Mouse (Mus musculus): ENCODE data around the gene Kctd7. TPM values are rescaled to one million over a fixed set of nuclear protein-coding genes. Genes with fewer than 3 reads are reported as not detected.

Kctd7 gene
- polyA plus RNA-seq, 1 experiment from 2014 or later: 13.5 TPM

DNA sequence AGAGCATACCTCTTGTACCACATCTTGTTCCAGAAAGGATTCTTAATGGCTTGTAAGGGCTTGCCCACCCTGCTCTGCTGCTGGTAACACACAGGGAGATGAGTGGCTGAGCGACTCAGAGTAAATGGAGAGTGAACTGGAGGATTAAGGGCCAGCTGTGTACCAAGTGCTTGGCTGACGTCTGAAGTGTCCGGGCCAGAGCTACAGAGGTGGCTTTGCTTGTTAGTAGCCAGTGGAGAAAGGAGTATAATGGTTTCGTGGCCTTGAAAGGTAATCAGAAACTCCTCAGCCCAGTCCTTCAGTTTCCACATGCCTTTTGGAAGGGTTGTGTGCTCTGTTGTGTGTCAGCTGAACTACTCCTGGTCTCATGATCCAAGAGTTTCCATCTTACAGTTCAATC, 33.2 kb downstream of the Kctd7 start:
- Histone ChIP-seq H3K4me1 (peaks cover 9% of the 10 kb centered on the region), H3K9ac (replicated peaks) (no peak overlapping the region), H3K4me3 (no peak overlapping the region), H3K27ac (replicated peaks) (no peak overlapping the region), H3K4me2 (replicated peaks) (no peak overlapping the region), H3K27me3 (no peaks in the 10 kb centered on the region), H3K36me3 (no peaks in the 10 kb centered on the region), H3K9me3 (no peaks in the 10 kb centered on the region)
- ATAC-seq (replicated peaks): no peak
- 52% methylated on average over 4 of the region's 4 CpGs for WGBS

DNA sequence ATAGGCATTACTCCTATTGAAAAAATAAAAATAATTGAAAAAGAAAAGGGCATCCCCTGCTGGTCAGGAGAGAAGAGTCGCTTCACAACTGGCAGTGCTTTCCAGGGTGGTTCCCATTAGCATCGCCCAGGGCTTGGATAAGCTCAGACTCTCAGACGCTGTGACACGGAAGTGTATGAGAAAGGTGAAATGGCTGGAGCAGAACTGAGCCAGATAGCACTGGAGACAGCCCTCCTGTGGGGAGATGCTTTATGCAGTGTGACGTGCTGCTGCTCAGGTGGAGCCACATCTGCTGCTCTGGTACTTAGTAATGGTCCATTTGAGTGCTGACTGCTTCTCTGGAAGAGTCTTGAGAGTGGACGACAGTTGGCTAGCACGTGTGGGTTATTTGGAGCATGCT, 35.7 kb downstream of the Kctd7 start:
- WGBS: 69% methylated on average over 7 of the region's 7 CpGs
- no peaks in the 10 kb centered on the region for H3K27me3 ChIP-seq
- H3K9ac ChIP-seq (replicated peaks): no peak overlapping the region
- no peak overlapping the region for H3K4me3 ChIP-seq
- H3K4me1 ChIP-seq: no peaks in the 10 kb centered on the region
- no peak overlapping the region for H3K4me2 ChIP-seq (replicated peaks)
- no peaks in the 10 kb centered on the region for H3K36me3 ChIP-seq
- H3K9me3 ChIP-seq: no peaks in the 10 kb centered on the region
- ATAC-seq (replicated peaks): no peak
- no peak overlapping the region for H3K27ac ChIP-seq (replicated peaks)

DNA sequence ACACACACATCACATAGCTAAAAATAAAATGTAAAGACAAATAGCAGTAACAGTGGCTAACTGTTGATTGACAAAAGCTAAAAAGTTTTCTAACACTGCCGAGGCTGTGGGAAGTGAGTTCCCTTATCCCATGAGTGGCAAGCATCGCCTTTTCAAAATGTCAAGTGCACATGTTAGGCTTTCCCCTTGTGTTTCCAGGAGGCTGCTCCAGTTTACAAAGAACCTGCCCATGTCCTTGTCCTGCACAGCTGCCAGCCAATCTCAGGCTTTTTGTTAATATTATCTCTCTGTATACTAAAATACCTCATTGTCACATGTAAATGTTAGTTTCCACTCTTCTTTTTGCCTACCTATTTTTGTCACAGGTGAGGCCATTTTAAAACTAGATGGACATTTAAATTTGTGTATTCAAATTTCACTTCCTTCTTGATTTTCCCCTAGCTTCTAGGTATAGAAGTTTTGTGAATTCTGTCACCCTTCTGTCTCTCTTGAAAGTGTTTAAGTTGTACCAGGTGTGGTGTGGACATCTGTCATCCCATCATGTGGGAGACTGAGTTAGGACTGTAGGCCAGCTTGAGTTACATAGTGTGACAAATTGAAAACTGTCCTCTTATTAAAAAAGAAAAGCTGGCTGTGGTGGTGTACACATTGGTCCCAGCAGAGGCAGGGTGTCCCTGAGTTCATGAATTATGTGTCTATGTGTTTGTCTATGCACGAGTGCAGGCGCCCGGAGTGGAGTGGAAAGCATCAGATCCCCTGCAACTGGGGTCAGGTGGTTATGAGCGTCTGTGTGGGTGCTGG, 37.3 kb downstream of the Kctd7 start:
- Histone ChIP-seq H3K27me3 (no peaks in the 10 kb centered on the region), H3K4me2 (replicated peaks) (no peak overlapping the region), H3K36me3 (no peaks in the 10 kb centered on the region), H3K9me3 (no peaks in the 10 kb centered on the region), H3K27ac (replicated peaks) (no peak overlapping the region), H3K9ac (replicated peaks) (no peak overlapping the region), H3K4me3 (no peak overlapping the region), H3K4me1 (no peaks in the 10 kb centered on the region)
- WGBS: 94% methylated on average over 6 of the region's 6 CpGs
- no peak for ATAC-seq (replicated peaks)

DNA sequence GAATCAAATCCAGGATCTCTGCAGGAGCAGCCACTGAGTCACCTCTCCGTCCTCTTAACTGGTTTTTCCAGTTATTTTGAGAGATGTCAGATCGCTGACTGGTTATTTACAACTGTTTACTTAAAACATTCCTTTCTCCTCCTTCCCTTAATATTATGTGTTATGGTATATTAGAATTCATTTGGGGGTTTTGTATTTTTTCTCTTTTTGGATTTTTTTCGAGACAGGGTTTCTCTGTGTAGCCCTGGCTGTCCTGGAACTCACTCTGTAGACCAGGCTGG, 37.8 kb downstream of the Kctd7 start:
- Histone ChIP-seq H3K36me3 (no peaks in the 10 kb centered on the region), H3K4me1 (peaks cover 3% of the 10 kb centered on the region; the same call in 1 of the 2 replicates)
- WGBS: 91% methylated on average over 3 of the region's 3 CpGs

DNA sequence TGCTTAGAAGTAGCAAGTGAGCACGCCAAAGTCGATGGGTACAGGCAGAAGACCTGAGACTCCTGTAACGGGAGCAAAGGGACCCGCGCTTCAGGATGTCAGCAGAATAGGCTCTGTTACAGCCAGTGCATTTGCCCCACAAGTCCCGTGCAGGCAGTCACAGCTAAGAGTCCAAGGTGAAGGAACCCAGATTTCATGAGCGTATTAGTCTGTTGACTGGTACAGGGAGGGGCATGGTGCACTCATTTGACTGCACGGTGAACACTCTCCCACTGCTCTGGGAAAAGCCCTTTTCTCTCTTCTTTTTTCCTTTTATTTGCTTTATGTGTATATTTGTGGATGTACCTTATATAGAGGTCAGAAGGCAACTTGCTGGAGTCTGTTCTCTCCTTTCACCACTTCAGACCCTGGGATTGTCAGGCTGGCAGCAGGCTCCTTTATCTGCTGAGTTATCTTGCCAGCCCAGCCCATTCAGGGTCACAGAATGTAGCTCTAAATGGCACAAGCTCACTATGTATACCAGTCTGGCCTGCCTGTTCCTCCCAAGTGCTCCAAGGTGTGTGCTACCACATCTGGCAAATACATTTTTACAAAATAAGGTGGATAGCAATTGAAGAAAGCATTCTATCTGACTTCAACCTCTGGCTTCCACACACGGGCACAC, 39.7 kb downstream of the Kctd7 start:
- Histone ChIP-seq H3K27me3 (no peaks in the 10 kb centered on the region), H3K4me1 (peaks cover 4% of the 10 kb centered on the region; the same call in 1 of the 2 replicates), H3K9me3 (no peaks in the 10 kb centered on the region), H3K4me3 (no peak overlapping the region), H3K4me2 (replicated peaks) (no peak overlapping the region), H3K27ac (replicated peaks) (no peak overlapping the region), H3K9ac (replicated peaks) (no peak overlapping the region), H3K36me3 (peaks cover 9% of the 10 kb centered on the region)
- WGBS: 92% methylated on average over 9 of the region's 9 CpGs
- ATAC-seq (replicated peaks): no peak

More for the DNA sequence above, 37.8 kb downstream of the Kctd7 start:
- no peaks in the 10 kb centered on the region for H3K9me3 ChIP-seq
- no peak overlapping the region for H3K27ac ChIP-seq (replicated peaks)
- no peaks in the 10 kb centered on the region for H3K27me3 ChIP-seq
- H3K4me3 ChIP-seq: no peak overlapping the region
- H3K4me2 ChIP-seq (replicated peaks): no peak overlapping the region
- no peak for ATAC-seq (replicated peaks)
- no peak overlapping the region for H3K9ac ChIP-seq (replicated peaks)

DNA sequence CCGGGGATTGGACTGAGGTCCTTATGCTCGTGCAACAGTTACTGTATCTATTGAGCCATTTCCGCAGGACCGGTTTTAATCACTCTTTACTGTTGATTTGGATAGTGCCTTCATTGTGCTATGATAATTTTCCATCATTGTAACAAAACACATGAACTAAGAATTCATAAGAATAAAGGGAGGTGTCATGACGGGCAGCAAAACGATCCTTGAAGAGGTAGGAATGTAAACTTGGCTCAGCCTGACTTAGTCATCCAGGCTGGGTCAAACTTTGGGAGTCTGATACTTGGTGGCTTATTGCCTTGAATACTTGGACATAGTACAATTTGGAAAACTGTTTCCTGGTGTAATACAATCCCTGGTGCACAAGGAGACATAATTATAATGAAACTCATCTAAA, 40.7 kb downstream of the Kctd7 start:
- Histone ChIP-seq H3K9ac (replicated peaks) (no peak overlapping the region), H3K27me3 (no peaks in the 10 kb centered on the region), H3K4me1 (peaks cover 4% of the 10 kb centered on the region; the same call in 1 of the 2 replicates), H3K27ac (replicated peaks) (no peak overlapping the region), H3K4me2 (replicated peaks) (no peak overlapping the region), H3K36me3 (peaks cover 16% of the 10 kb centered on the region), H3K9me3 (no peaks in the 10 kb centered on the region), H3K4me3 (no peak overlapping the region)
- ATAC-seq (replicated peaks): no peak
- WGBS: 92% methylated on average over 6 of the region's 6 CpGs

DNA sequence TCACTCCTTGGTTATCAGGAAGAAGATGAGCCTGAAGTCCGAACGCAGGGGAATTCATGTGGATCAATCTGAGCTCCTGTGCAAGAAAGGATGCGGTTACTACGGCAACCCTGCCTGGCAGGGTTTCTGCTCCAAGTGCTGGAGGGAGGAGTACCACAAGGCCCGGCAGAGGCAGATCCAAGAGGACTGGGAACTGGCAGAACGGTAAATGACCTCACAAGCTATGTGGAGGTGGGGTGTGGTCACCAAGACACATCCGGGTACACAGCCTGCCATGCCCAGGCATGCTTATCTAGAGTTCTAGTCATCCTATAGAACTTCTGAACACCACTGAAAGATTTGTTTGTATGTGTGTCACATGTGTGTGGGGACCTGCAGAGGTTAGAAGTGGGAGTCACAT, 42.7 kb downstream of the Kctd7 start:
- no peaks in the 10 kb centered on the region for H3K9me3 ChIP-seq
- H3K27me3 ChIP-seq: no peaks in the 10 kb centered on the region
- H3K4me1 ChIP-seq: peaks cover 4% of the 10 kb centered on the region; the same call in 1 of the 2 replicates
- H3K4me2 ChIP-seq (replicated peaks): no peak overlapping the region
- peaks cover 35% of the 10 kb centered on the region for H3K36me3 ChIP-seq
- no peak overlapping the region for H3K4me3 ChIP-seq
- no peak overlapping the region for H3K27ac ChIP-seq (replicated peaks)
- no peak for ATAC-seq (replicated peaks)
- WGBS: 34% methylated on average over 7 of the region's 7 CpGs
- no peak overlapping the region for H3K9ac ChIP-seq (replicated peaks)

DNA sequence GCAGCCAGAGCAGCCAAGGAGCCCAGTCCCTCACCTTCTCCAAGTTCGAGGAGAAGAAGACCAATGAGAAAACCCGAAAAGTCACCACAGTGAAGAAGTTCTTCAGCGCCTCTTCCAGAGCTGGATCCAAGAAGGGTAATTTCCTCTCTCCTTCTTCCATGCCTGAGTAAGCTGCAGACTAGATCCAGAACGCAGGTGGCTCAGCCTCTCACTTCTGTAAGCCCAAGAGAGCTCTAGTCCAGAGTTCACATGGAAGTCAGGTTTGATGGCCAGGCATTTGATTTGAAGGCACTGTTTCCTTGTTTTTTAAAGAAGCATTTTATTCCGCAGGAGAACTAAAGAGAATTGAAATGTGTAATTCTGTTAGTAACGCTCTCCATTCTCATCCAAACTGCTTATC, 46.2 kb downstream of the Kctd7 start:
- WGBS: 92% methylated on average over 6 of the region's 6 CpGs
- no peak overlapping the region for H3K4me2 ChIP-seq (replicated peaks)
- H3K27me3 ChIP-seq: no peaks in the 10 kb centered on the region
- H3K9ac ChIP-seq (replicated peaks): no peak overlapping the region
- peaks cover 4% of the 10 kb centered on the region; the same call in 1 of the 2 replicates for H3K4me1 ChIP-seq
- no peak for ATAC-seq (replicated peaks)
- H3K27ac ChIP-seq (replicated peaks): no peak overlapping the region
- H3K9me3 ChIP-seq: no peaks in the 10 kb centered on the region
- H3K4me3 ChIP-seq: no peak overlapping the region
- H3K36me3 ChIP-seq: peaks cover 47% of the 10 kb centered on the region

DNA sequence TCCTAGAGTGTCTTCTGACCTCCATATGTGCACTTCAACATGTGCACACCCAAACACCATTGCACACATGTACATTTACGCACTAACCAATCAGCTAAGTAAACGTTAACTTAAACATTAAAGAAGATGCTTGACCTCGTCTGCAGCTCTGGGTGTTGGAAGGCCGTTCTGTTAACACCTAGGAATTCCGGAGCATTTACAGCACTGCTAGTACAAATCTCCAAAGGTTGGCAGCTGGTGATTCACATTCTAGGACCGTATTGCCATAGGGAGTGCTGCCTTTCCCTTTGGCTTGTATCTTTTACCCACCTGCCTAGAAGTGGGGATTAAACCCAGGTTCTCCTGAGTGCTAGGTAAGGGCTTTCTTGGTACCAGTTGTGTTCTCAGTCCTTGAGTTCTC, 47.2 kb downstream of the Kctd7 start:
- Histone ChIP-seq H3K9me3 (no peaks in the 10 kb centered on the region), H3K4me3 (no peak overlapping the region), H3K4me2 (replicated peaks) (no peak overlapping the region), H3K27me3 (no peaks in the 10 kb centered on the region), H3K4me1 (peaks cover 4% of the 10 kb centered on the region; the same call in 1 of the 2 replicates), H3K36me3 (peaks cover 47% of the 10 kb centered on the region), H3K9ac (replicated peaks) (no peak overlapping the region), H3K27ac (replicated peaks) (no peak overlapping the region)
- no peak for ATAC-seq (replicated peaks)
- WGBS: 94% methylated on average over 6 of the region's 6 CpGs

DNA sequence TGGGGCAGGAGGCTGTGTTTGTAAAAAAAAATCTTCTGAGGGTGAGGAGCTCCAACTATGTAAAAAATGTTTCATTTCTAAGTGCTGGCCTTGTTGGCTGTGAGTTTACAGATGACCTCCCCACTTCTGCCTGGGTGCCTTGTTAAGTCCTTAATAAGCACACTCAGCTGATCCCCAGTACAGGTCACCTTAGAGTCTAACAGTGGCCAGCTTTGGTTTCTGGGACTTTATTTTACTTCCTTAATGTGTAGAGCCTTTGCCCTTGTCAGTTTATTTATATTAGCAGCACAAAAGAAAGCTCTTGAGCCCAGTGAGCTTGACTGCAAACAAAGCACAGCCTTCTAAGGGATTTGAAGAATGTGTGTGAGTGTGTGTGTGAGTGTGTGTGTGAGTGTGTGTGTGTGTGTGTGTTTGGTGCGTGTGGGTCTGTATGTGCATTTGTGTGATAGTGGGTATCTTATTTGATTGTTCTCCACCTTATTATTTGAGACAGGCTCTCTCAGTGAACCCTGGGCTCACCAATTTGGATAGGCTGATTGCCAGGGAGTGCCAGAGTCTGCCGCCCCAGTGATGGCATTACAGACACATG, 47.8 kb downstream of the Kctd7 start:
- Histone ChIP-seq H3K27ac (replicated peaks) (no peak overlapping the region), H3K36me3 (peaks cover 47% of the 10 kb centered on the region), H3K9me3 (no peaks in the 10 kb centered on the region), H3K9ac (replicated peaks) (no peak overlapping the region), H3K4me2 (replicated peaks) (no peak overlapping the region), H3K4me1 (peaks cover 1% of the 10 kb centered on the region; the same call in 1 of the 2 replicates), H3K4me3 (no peak overlapping the region), H3K27me3 (no peaks in the 10 kb centered on the region)
- WGBS: 80% methylated on average over 2 of the region's 2 CpGs
- ATAC-seq (replicated peaks): no peak

DNA sequence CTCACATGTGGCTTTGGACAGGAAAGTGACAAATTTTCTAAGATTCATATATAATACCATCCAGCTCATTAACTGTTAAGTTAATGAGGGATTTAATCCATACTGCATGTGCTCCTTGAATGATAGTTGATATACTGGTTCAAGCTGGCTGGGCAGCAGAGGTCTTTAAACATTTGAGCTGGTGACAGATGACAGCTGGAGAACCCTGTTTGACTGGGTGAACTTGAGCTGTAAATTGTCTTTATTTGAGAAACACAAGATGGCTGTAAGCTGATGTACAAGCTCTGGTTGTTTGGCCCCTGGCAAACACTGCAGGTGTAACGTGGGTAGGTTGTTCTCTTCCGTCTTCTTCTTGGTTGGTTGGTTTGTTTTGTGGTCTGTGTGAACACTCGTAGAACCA, 49.1 kb downstream of the Kctd7 start:
- WGBS: 90% methylated on average over 3 of the region's 3 CpGs
- ATAC-seq (replicated peaks): no peak
- Histone ChIP-seq H3K9ac (replicated peaks) (no peak overlapping the region), H3K36me3 (peaks cover 52% of the 10 kb centered on the region), H3K27me3 (no peaks in the 10 kb centered on the region), H3K4me3 (no peak overlapping the region), H3K27ac (replicated peaks) (no peak overlapping the region), H3K9me3 (no peaks in the 10 kb centered on the region), H3K4me1 (no peaks in the 10 kb centered on the region), H3K4me2 (replicated peaks) (no peak overlapping the region)

DNA sequence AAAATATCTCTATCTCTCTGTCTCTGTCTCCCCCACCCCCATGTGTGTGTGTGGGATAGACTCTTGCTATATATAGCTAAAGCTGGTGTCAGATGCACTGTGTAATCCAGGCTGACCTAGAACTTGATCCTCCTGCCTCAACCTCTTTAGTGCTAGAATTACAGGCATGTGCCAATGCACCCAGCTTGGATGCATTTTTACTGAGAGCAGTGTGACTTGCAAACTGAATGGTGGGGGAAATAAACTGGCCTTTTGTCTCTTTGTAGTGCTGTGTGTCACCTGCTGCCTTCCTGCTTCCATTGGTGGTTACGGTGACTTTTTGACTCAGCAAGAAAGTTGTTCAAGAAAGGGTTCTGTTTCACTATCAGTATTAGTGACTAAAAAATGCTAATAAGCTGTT, 51.6 kb downstream of the Kctd7 start:
- H3K4me2 ChIP-seq (replicated peaks): no peak overlapping the region
- H3K9me3 ChIP-seq: no peaks in the 10 kb centered on the region
- WGBS: 96% methylated on average over 1 of the region's 1 CpGs
- no peaks in the 10 kb centered on the region for H3K27me3 ChIP-seq
- ATAC-seq (replicated peaks): no peak
- H3K4me1 ChIP-seq: no peaks in the 10 kb centered on the region
- no peak overlapping the region for H3K27ac ChIP-seq (replicated peaks)
- no peak overlapping the region for H3K9ac ChIP-seq (replicated peaks)
- no peak overlapping the region for H3K4me3 ChIP-seq
- peaks cover 32% of the 10 kb centered on the region for H3K36me3 ChIP-seq
